Mouse (Mus musculus): ENCODE results near the gene Echdc1.

Echdc1 gene

DNA sequence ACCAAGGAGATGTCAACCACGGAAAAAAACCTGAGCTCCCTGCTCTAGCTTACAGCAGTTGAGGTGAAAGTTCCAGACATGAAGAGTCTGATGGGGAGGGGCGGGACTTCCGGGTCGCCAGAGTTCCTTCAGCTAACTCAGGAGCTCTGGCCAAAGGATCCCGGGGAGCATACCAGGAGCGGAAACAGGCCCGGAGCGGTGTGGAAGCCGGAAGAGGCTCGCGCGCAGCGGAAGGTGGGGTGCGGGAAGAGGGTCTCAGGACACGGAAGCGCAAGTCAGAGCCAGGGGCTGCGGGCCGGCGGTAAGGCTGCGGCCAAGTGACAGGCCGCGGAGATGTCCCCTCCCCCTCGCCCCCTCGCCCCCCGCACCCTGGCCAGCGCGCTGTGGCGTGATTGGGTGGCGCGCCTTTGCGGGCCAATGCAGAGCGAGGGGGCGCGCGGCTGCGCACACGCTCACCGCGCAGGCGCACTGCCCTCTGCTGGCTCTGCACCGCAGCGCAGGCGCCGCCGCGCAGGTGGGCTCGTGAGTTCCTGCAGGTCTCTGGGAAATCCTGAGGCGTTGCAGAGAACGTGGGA, at the start of gene Echdc1:
Gene Echdc1 (plus strand): TSS at position 103 of the 575 bp plus-strand sequence.
- DNase-seq = peak; percentile 93

- DNase-seq = no peak
Observed at GRCm38 (mm10) chr10:29281736-29282135, 31.2 kb upstream of the Echdc1 start.

GRCm38 (mm10) chr10:29285757-29286156, 27.2 kb upstream of the Echdc1 start:
- no peak for DNase-seq

GRCm38 (mm10) chr10:29302230-29302629, 10.7 kb upstream of the Echdc1 start:
- no peak for DNase-seq

DNA sequence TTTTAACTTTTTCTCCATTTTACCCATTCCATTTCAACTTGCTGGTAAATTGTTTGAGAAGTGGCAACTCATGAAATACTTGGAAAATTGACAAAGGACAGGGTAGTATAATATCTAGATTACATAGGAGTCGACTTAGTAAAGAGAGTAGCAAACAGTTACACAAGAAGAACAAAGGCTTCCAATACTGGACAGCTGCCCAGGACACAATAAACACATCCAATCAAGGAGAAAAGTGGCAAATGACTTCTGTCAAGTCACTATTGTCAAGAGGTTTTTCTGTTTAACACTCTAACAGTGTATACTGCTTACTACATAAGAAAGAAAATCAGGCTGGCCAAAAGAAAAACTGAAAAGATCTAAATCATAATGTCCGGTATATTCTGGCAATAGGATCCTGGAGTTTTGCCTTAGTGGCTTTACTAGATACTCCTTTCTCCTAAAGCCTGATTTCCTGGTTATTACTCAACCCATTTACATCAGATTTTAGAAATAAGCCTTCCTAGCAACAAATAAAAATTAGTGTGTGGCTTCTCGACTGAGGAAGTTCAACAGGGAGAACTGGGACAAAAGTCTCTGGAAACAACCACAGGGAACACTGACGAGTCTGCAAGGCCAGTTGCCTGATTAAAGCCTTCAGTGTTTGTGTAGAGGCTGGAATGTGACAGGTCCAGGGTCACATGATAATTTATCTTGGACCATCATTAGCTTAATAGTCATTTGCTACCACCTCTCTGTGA, 1.3 kb upstream of the Echdc1 start:
- DNase-seq = no peak

DNA sequence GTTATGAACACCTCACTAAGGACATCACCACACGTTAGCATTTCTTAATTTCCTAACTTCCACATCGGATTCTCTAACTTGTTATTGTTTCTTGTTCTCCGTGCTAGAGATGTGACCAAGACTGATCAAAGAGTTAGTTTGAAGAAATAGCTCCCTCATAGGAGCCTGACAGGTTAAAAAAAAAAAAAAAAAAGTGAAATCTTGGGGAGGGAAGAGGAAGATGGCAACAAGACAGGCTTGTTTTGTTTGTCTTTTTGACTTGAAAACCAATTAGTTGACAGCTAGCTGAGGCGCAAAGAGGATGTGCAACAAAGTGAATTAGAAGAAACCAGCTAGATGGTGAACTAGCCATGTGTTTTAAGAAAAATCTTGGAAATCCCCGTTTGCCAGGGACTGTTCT, 939 bp downstream of the Echdc1 start:
- DNase-seq = peak; percentile 3

DNA sequence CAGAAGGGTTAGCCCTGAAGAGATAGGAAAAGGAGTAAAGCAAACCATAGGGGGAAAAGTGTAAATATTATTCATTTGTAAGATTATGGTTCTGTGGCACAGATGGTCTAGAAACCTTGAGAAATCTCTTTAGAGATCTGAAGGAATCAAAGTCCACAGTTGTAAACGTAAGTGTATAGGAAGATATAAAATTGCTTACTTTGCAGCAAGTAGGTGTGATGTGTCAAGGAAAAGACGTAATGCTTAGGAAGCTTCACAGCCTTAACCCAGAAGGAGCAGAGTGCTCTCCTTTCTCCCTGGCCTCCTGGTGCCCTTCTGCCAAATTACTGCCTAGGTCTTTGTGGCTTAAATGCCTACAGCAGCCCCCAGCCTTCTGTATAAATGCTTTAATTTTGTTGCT, 11.9 kb downstream of the Echdc1 start:
- DNase-seq = no peak

DNA sequence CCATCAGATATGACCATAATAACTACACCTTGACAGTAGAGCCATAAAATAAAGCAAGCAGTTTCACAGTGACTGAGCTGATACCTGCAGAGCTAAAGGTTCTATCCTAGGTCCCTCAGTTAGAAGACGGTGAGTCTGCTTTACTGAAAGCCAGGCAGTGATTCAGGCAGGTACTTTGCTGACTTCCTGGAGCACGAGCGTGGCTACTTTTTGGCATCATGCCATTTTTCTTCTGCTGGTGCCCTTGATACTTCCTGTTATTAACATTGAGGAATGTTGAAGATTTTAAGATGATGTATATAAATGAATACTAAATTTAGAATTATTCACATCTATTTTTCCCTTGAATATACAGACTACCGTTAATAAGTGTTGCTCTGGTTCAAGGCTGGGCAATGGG, 20.9 kb downstream of the Echdc1 start:
- no peak for DNase-seq

DNA sequence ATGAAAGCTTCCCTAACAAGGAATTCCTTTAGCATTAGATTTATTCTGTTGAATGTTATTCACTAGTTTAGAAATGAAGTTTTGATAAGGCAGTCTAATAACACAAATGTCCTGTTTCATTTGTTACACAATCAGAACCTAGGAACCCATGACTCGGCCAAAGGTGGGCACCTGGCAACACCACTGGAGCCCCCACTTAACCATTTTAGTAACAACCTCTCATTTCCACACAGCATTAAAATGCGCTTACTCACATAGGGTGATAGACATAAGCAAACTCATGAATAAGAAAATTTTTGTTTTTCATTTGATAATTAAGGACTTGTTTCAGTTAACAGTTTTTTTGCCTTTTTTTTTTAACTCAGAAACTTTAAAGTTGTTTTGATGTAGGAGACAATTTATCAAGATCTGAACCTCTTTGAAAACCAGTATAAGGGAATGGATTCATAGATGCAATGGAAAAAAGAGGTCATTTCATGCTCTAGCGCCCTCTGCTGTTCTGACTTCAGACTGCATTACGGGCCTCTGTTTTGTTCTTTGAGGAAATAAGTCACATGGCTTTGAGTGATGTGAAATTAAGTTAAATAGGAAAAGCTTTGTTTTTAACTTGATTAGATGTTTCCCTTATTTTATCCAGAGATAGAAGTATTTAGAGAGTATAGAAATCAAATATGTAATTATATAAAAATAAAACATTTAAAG, 25.5 kb downstream of the Echdc1 start:
- DNase-seq = peak; percentile 79

GRCm38 (mm10) chr10:29344232-29344631, 31.3 kb downstream of the Echdc1 start:
- no peak for DNase-seq

DNA sequence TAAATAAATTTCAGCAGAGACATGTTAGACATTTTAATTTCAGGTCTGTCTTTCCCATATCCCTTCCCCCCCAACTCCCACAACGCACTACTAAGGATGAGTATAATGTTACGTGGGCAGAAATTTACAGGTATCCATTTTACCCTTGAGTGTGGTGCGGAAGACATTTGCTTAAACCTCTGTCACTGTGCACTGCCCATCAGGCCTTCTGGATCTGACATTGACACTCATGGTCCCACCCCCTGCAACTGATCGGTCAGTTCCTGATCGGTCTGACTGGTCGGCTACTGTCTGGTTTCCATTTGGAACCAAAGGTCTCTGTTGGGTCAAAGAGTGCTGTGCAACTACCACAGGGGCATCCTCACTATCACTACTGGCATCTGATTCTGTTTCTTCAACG, 33.7 kb downstream of the Echdc1 start:
- no peak for DNase-seq

DNA sequence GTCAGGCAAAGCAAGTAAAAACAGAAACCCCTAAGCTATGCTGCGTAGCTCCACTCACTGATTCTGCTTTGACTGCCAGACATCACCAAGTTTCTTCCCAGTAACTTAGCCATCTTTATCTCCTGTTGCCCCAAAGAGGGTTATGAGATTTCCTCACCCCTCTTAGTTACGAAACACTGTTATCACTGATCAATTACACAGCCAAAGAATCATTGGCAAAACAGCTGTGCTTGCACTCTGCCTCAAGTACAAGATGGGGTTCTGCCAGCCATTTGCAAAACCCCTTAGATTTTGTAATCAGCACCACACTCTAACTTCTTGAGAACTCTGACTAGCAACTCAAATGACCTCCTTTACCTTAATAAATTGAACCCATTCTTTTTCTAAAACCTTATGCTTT, 38.5 kb downstream of the Echdc1 start:
- no peak for DNase-seq

GRCm38 (mm10) chr10:29352575-29352974, 39.6 kb downstream of the Echdc1 start:
- DNase-seq = no peak

GRCm38 (mm10) chr10:29354183-29354582, 41.2 kb downstream of the Echdc1 start:
- peak; percentile 38 for DNase-seq

- DNase-seq = no peak
Observed at GRCm38 (mm10) chr10:29361095-29361463, 48.1 kb downstream of the Echdc1 start.

DNA sequence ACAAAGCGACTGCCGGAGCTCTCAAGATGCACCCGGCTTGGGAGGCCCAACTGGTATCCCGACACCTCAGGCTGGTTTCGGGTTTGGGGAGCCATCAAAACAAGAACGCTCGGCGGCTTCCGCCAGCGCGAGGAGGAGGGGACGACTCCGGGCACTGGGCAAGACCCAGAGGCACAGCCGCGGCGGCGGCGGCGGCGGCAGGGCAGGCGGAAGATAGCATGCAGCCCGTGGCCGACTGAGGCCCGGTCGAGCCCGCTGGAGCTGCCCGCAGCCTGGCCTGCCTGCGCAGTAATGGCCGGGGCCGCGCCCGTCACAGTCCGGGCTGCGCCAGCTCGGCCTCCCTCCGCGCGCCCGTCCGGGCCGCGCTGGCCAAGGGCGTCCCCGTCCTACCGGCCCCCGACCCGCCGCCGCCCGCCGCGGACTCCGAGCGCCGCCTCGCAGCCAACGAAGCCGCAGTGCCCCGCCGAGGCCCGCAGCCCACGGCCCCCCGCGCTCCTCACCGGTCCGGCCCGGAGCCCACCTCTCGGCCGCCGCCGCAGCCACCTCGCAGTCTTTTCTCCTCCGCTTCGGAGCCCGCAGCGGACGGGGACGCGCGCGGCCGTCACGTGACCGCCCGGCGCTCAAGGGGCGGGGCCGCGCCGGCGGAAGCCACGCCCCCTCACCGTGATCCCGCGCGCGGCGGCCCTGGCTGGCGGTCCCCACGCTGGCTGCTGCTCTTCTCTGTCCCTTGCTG, 48.7 kb downstream of the Echdc1 start:
- DNase-seq = peak; percentile 91

GRCm38 (mm10) chr10:29362197-29362900, 49.4 kb downstream of the Echdc1 start, which contains the start of gene Rnf146:
Rnf146 (minus strand) TSS chr10:29362442.
- DNase-seq = no peak

DNA sequence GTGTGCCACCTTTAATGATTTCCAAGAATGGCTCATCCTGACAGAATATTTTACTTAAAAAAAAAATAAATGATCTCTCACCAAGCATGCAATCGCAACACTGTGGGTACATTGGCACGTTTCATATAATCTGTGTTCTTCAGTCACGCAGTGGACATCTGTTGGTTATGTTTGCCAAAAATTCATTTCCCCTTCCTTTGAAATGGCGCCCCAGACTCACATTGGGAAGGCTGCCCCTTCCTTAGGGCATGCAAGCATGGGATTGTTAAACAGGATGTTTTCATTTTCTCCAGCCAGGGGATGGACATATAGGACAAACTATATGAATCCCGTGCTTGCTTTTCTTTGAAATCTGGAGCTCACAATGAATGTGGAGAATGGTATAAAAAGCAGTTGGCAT, 61.1 kb downstream of the Echdc1 start:
- DNase-seq = no peak

DNA sequence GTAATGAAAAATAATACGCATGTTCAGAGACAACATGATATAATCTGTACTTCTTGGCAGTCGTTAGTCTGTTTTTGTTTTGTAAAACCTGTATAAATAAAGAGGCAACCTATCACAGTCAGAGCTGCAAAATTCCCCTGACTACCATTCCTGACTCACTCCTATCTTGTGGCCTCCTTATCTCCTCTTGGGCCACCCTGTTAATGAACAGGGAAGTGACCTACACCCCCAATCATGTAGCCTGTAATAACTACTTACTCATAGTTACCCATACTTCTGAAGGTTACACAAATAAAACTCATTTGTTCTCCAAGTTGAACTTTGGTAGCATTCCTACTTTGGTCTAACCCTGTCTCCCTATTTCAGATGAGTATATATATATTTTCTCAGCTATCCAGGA, 68.6 kb downstream of the Echdc1 start:
- DNase-seq = no peak

GRCm38 (mm10) chr10:29394890-29395289, 81.9 kb downstream of the Echdc1 start:
- DNase-seq = peak; percentile 3

Data from retina, postnatal 1 day (tissue).